In the genomic region with DNA sequence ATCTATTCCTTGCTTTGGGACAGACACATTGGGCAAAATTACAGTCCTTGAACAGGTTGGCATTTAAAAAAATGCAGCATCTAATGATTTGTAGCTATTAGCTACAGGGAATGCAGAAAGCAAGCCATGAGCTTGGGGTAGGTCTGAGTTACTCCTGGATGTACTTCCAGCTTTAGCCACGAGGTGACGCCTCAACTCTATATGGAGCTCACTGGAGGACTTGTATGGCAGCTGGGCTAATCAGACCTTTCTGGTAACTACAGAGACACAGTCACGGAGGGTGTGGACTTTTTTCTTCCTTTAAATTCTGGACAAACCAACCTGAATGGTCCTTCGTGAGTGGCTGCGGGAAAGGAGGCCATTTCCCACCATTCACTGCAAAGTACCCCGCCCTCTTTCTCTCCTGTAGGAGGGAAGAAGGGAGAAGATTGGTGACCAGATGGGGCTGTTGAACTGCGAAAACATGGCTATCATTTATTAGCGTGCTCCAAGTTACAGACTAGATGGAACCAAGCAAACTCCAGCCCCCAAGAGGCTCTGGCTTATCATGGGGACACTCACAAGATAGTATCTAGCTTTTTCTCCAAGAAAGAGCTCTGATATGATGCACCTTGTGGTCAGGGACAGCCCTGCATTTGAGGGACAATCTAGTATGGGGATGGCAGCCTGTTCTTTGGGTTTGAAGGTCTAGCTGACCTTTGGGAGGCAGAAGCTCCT, we compare ENCODE assay signal across 9 mouse cellular contexts. TPM values are rescaled to one million over a fixed set of nuclear protein-coding genes. Genes with fewer than 3 reads are reported as not detected.
DNase-seq lines count a peak whose midpoint lies in the region; ATAC-seq and TF ChIP-seq lines count a peak whose summit lies in the region.
"Had no signal": no experiment of that assay in that cellular context is flagged by ENCODE, and none has a peak within 500 bp of the region (broad histone marks: within the 10 kb centered on the region; RNA-seq: fewer than 3 reads in every experiment).

No protein-coding gene starts in this region.

- no peaks in the 10 kb centered on the region for H3K36me3 ChIP-seq in CH12.LX (replicated peaks in 1 of 2; ENCODE audit: control insufficient read depth in 1 of 2, insufficient read depth in 1 of 2, low read length in 1 of 2)
- H3K36me3 ChIP-seq in forebrain, embryonic 12.5 days (replicated peaks) = no peaks in the 10 kb centered on the region
- H3K36me3 ChIP-seq in heart, embryonic 15.5 days = no peaks in the 10 kb centered on the region
- no peaks in the 10 kb centered on the region for H3K36me3 ChIP-seq in liver, embryonic 11.5 days (ENCODE audit: control insufficient read depth, insufficient read depth, low read length)
- H3K36me3 ChIP-seq in neural tube, embryonic 15.5 days = no peaks in the 10 kb centered on the region
- H3K36me3 ChIP-seq: liver, embryonic 15.5 days had no signal

- H3K27me3 ChIP-seq in CH12.LX (replicated peaks) = no peaks in the 10 kb centered on the region
- H3K27me3 ChIP-seq in forebrain, embryonic 12.5 days = no peaks in the 10 kb centered on the region
- H3K27me3 ChIP-seq in heart, embryonic 15.5 days = no peaks in the 10 kb centered on the region; the same call in 1 of the 2 replicates
- no peaks in the 10 kb centered on the region for H3K27me3 ChIP-seq in liver, embryonic 11.5 days (replicated peaks; ENCODE audit: control insufficient read depth, insufficient read depth, low read length)
- no peaks in the 10 kb centered on the region for H3K27me3 ChIP-seq in neural tube, embryonic 15.5 days (replicated peaks)
- H3K27me3 ChIP-seq: liver, embryonic 15.5 days had no signal

- H3K4me3 ChIP-seq in CH12.LX (replicated peaks in 1 of 3; ENCODE audit: low read depth in 2 of 3, low read length in 2 of 3, poor library complexity in 1 of 3) = no peak overlapping the region
- H3K4me3 ChIP-seq in forebrain, embryonic 12.5 days (replicated peaks) = no peak overlapping the region
- H3K4me3 ChIP-seq in heart, embryonic 15.5 days = no peak overlapping the region
- H3K4me3 ChIP-seq in liver, embryonic 11.5 days (ENCODE audit: low read depth, low read length) = no peak overlapping the region
- H3K4me3 ChIP-seq in neural tube, embryonic 15.5 days (replicated peaks) = 0 out of 2 replicates have a peak overlapping the region, but pooled peaks have one; percentile 17
- H3K4me3 ChIP-seq: liver, embryonic 15.5 days had no signal

- DNase-seq in CH12.LX (ENCODE audit: extremely low read depth) = peak; percentile 91
- DNase-seq in c-Kit-positive CD71-negative TER-119-negative erythroid progenitor cells, embryonic 14.5 days (ENCODE audit: low read depth) = peak; percentile 67
- DNase-seq in kidney, postnatal 10 days = peak; percentile 89
- DNase-seq in liver, embryonic 11.5 days (ENCODE audit: low spot score) = peak; percentile 46
- peak; percentile 74 for DNase-seq in testis, postnatal 14 days (ENCODE audit: low spot score)

- H3K79me2 ChIP-seq in CH12.LX (replicated peaks; ENCODE audit: control insufficient read depth, extremely low read depth, insufficient read depth, poor library complexity, severe bottlenecking) = no peaks in the 10 kb centered on the region

- peak; percentile 75; the same call in 1 of the 2 replicates for ATAC-seq in forebrain, embryonic 12.5 days (ENCODE audit: low FRiP score)
- ATAC-seq in heart, embryonic 15.5 days (replicated peaks; ENCODE audit: insufficient number of reproducible peaks, insufficient read depth, low FRiP score, low read depth) = 0 out of 2 replicates have a peak, but pooled peaks have one; percentile 35
- ATAC-seq in liver, embryonic 11.5 days (replicated peaks; ENCODE audit: low FRiP score) = no peak; the same call in 1 of the 2 replicates
- ATAC-seq in neural tube, embryonic 15.5 days (ENCODE audit: low FRiP score) = peak; percentile 92

- no peak for TF ChIP-seq POLR2A in CH12.LX (IDR thresholded peaks at IDR 0.05; ENCODE audit: low read depth, low read length)

- no peak overlapping the region for H3K9ac ChIP-seq in CH12.LX (ENCODE audit: insufficient read depth, low read depth)
- no peak overlapping the region for H3K9ac ChIP-seq in forebrain, embryonic 12.5 days
- H3K9ac ChIP-seq in heart, embryonic 15.5 days = no peak overlapping the region
- H3K9ac ChIP-seq in liver, embryonic 11.5 days (ENCODE audit: low read depth, low read length) = no peak overlapping the region
- no peak overlapping the region for H3K9ac ChIP-seq in neural tube, embryonic 15.5 days (replicated peaks)
- H3K9ac ChIP-seq: liver, embryonic 15.5 days had no signal

- dilution Hi-C loops in CH12.LX (cut with MboI; ENCODE audit: extremely low pct_ligation_motif_present, extremely low pct_unique_long_range_greater_than_20kb, low sequenced_read_pairs) = no loop called here

- TF ChIP-seq EP300 in CH12.LX (IDR thresholded peaks at IDR 0.05; ENCODE audit: low read length) = no peak

- TF ChIP-seq CTCF in CH12.LX (conservative IDR thresholded peaks at IDR 0.05 in 1 of 2, IDR thresholded peaks at IDR 0.05 in 1 of 2; ENCODE audit: low read depth in 2 of 2, low read length in 2 of 2) = peak; percentile 98 to 99

- no peak overlapping the region for H3K27ac ChIP-seq in CH12.LX (ENCODE audit: insufficient read depth, low read depth)
- no peak overlapping the region for H3K27ac ChIP-seq in forebrain, embryonic 12.5 days
- no peak overlapping the region for H3K27ac ChIP-seq in heart, embryonic 15.5 days
- no peak overlapping the region for H3K27ac ChIP-seq in liver, embryonic 11.5 days (ENCODE audit: low read depth, low read length)
- H3K27ac ChIP-seq in neural tube, embryonic 15.5 days (replicated peaks) = no peak overlapping the region
- H3K27ac ChIP-seq: liver, embryonic 15.5 days had no signal

- in situ Hi-C loops in CH12.LX (cut with MboI; ENCODE audit: low pct_ligation_motif_present, low pct_unique_long_range_greater_than_20kb, low sequenced_read_pairs) = loop anchor here (25.0 kb wide), 2 partner anchors 427 to 577 kb away; a partner anchor contains a TSS

- H3K4me1 ChIP-seq in CH12.LX (ENCODE audit: control insufficient read depth in 1 of 2, insufficient read depth in 2 of 2) = peaks cover 15 to 50% of the 10 kb centered on the region in 2 experiments
- H3K4me1 ChIP-seq in forebrain, embryonic 12.5 days = 0 out of 2 replicates have a peak, but pooled peaks cover 2% of the 10 kb centered on the region
- 0 out of 2 replicates have a peak, but pooled peaks cover 3% of the 10 kb centered on the region for H3K4me1 ChIP-seq in heart, embryonic 15.5 days (replicated peaks)
- H3K4me1 ChIP-seq in liver, embryonic 11.5 days (replicated peaks; ENCODE audit: control insufficient read depth, insufficient read depth, low read length) = no peaks in the 10 kb centered on the region
- H3K4me1 ChIP-seq in neural tube, embryonic 15.5 days = peaks cover 6% of the 10 kb centered on the region; the same call in 1 of the 2 replicates
- H3K4me1 ChIP-seq: liver, embryonic 15.5 days had no signal

- no peaks in the 10 kb centered on the region for H3K9me3 ChIP-seq in CH12.LX (replicated peaks; ENCODE audit: low read length)
- H3K9me3 ChIP-seq in forebrain, embryonic 12.5 days = no peaks in the 10 kb centered on the region
- no peaks in the 10 kb centered on the region for H3K9me3 ChIP-seq in heart, embryonic 15.5 days (replicated peaks)
- no peaks in the 10 kb centered on the region for H3K9me3 ChIP-seq in liver, embryonic 11.5 days (ENCODE audit: control insufficient read depth, low read length)
- H3K9me3 ChIP-seq in neural tube, embryonic 15.5 days (replicated peaks) = no peaks in the 10 kb centered on the region
- H3K9me3 ChIP-seq: liver, embryonic 15.5 days had no signal

- TF ChIP-seq RAD21 in CH12.LX (IDR thresholded peaks at IDR 0.05; ENCODE audit: low read depth, low read length) = no peak; the same call in none of the 2 replicates

- WGBS in forebrain, embryonic 12.5 days = 28% methylated on average over 8 of the region's 8 CpGs
- WGBS in heart, embryonic 15.5 days = 23% methylated on average over 8 of the region's 8 CpGs
- 28% methylated on average over 8 of the region's 8 CpGs for WGBS in liver, embryonic 11.5 days
- WGBS in neural tube, embryonic 15.5 days = 21% methylated on average over 8 of the region's 8 CpGs

- H3K4me2 ChIP-seq in CH12.LX (ENCODE audit: insufficient read depth, low read depth, poor library complexity, severe bottlenecking) = 0 out of 2 replicates have a peak overlapping the region, but pooled peaks have one; percentile 35
- H3K4me2 ChIP-seq in forebrain, embryonic 12.5 days = peak overlapping the region; percentile 30; the same call in 1 of the 2 replicates
- H3K4me2 ChIP-seq in heart, embryonic 15.5 days = peak overlapping the region; percentile 45
- H3K4me2 ChIP-seq in liver, embryonic 11.5 days = no peak overlapping the region
- peak overlapping the region; percentile 50 for H3K4me2 ChIP-seq in neural tube, embryonic 15.5 days
- H3K4me2 ChIP-seq: liver, embryonic 15.5 days had no signal

TF ChIP-seq in CH12.LX, 34 proteins besides CTCF, POLR2A, EP300 and RAD21 (continues in another document):
- TF ChIP-seq ZC3H11A (IDR thresholded peaks at IDR 0.05; ENCODE audit: low read depth, low read length) = peak; percentile 86
- TF ChIP-seq ZMIZ1 (IDR thresholded peaks at IDR 0.05; ENCODE audit: low read depth, low read length) = no peak
- no peak for TF ChIP-seq USF2 (conservative IDR thresholded peaks at IDR 0.05; ENCODE audit: low read depth, low read length)
- no peak for TF ChIP-seq GABPA (IDR thresholded peaks at IDR 0.05; ENCODE audit: insufficient replicate concordance, low read depth, low read length)
- TF ChIP-seq MAZ (IDR thresholded peaks at IDR 0.05; ENCODE audit: low read depth, low read length) = no peak
- no peak for TF ChIP-seq UBTF (IDR thresholded peaks at IDR 0.05; ENCODE audit: low read depth, low read length)

RNA-seq across cellular contexts. Expression of a gene that starts 6.7 kb away (rescaled TPM):
- total RNA-seq in CH12.LX (2012; rRNA removed) (26.4 and 33.4 TPM in 2 replicates), CH12.LX (2014; rRNA removed) (49.0 and 59.9 TPM in 2 replicates)
- 179 and 188 TPM in 2 replicates for polyA plus RNA-seq in CH12.LX (2012; ENCODE audit: insufficient read length, low read depth)
- polyA plus RNA-seq in forebrain, embryonic 12.5 days (2016; fragmentation: Nextera tagmentation; extraction: Ambion mirVana) = not detected in 2 replicates
- 0.22 TPM in 1 of 2 replicates, not detected in the other for polyA plus RNA-seq in heart, embryonic 15.5 days (2015; fragmentation: Nextera tagmentation; extraction: Ambion mirVana)
- not detected in 2 replicates for polyA plus RNA-seq in liver, embryonic 11.5 days (2014; fragmentation: Nextera tagmentation; extraction: Ambion mirVana)
- polyA plus RNA-seq in neural tube, embryonic 15.5 days (2015; fragmentation: Nextera tagmentation; extraction: Ambion mirVana) = not detected in 2 replicates

RNA-seq across cellular contexts. Expression of a gene that starts 57.1 kb away (rescaled TPM):
- total RNA-seq in CH12.LX (2012; rRNA removed) (0.25 TPM in 1 of 2 replicates, not detected in the other), CH12.LX (2014; rRNA removed) (0.26 TPM in 1 of 2 replicates, not detected in the other)
- 0.97 and 1.1 TPM in 2 replicates for polyA plus RNA-seq in CH12.LX (2012; ENCODE audit: insufficient read length, low read depth)
- 1.0 and 1.6 TPM in 2 replicates for polyA plus RNA-seq in forebrain, embryonic 12.5 days (2016; fragmentation: Nextera tagmentation; extraction: Ambion mirVana)
- polyA plus RNA-seq in heart, embryonic 15.5 days (2015; fragmentation: Nextera tagmentation; extraction: Ambion mirVana) = 2.7 and 3.7 TPM in 2 replicates
- 0.52 and 0.70 TPM in 2 replicates for polyA plus RNA-seq in liver, embryonic 11.5 days (2014; fragmentation: Nextera tagmentation; extraction: Ambion mirVana)
- 0.70 and 2.1 TPM in 2 replicates for polyA plus RNA-seq in neural tube, embryonic 15.5 days (2015; fragmentation: Nextera tagmentation; extraction: Ambion mirVana)

Comparison
In these comparisons a context has a peak if more than half of its experiments do, and no peak if none do; other contexts are left out.
1. RNA of a gene that starts 6.7 kb away (polyA plus RNA-seq): 179 to 188 TPM in CH12.LX; not detected in forebrain, embryonic 12.5 days, 0.22 TPM in heart, embryonic 15.5 days, not detected in liver, embryonic 11.5 days and not detected in neural tube, embryonic 15.5 days; every median in the first group is over 100 times any median in the second.
2. Peak in every context shown above with its lines, with median percentiles within 50 percentile points of each other: DNase-seq.